ENCODE assay signal across 8 mouse cellular contexts in genomic region chr1:58030156-58030871, GRCm38 (mm10). TPM values are rescaled to one million over a fixed set of nuclear protein-coding genes. Genes with fewer than 3 reads are reported as not detected.
DNase-seq lines count a peak whose midpoint lies in the region; ATAC-seq and TF ChIP-seq lines count a peak whose summit lies in the region.

No protein-coding gene starts in this region.

- 14% methylated on average over 13 of the region's 13 CpGs for WGBS in cerebellum, adult 2 months
- 38% methylated on average over 13 of the region's 13 CpGs for WGBS in hindbrain, embryonic 11.5 days
- 24% methylated on average over 13 of the region's 13 CpGs for WGBS in lung, embryonic 16.5 days

- no peak for TF ChIP-seq POLR2A in cerebellum, adult 2 months (IDR thresholded peaks at IDR 0.05; ENCODE audit: borderline replicate concordance, insufficient read depth, low read length)

- H3K27ac ChIP-seq in ES-E14 (ENCODE audit: insufficient read depth, low read depth, low read length, poor library complexity, severe bottlenecking), result peak overlapping the region; percentile 32; the same call in 1 of the 2 replicates
- peak overlapping the region; percentile 84 for H3K27ac ChIP-seq in cerebellum, adult 2 months (ENCODE audit: insufficient read depth, low read length)
- H3K27ac ChIP-seq in hindbrain, embryonic 11.5 days (ENCODE audit: low read depth, low read length), result no peak overlapping the region
- H3K27ac ChIP-seq in lung, embryonic 16.5 days (ENCODE audit: low read length), result peak overlapping the region; percentile 61

- peak overlapping the region; percentile 36 for H3K9ac ChIP-seq in ES-E14 (ENCODE audit: insufficient read depth, low read depth, low read length, poor library complexity, severe bottlenecking)
- no peak overlapping the region for H3K9ac ChIP-seq in hindbrain, embryonic 11.5 days (ENCODE audit: low read depth, low read length)
- H3K9ac ChIP-seq in lung, embryonic 16.5 days (ENCODE audit: low read length), result 0 out of 2 replicates have a peak overlapping the region, but pooled peaks have one; percentile 31

- no peaks in the 10 kb centered on the region for H3K27me3 ChIP-seq in cerebellum, adult 2 months (ENCODE audit: control insufficient read depth, insufficient read depth, low read length)
- H3K27me3 ChIP-seq in hindbrain, embryonic 11.5 days (ENCODE audit: control insufficient read depth, insufficient read depth, low read length), result no peaks in the 10 kb centered on the region
- H3K27me3 ChIP-seq in lung, embryonic 16.5 days (ENCODE audit: control insufficient read depth, insufficient read depth, low read depth, low read length), result no peaks in the 10 kb centered on the region

- ATAC-seq in hindbrain, embryonic 11.5 days (ENCODE audit: low FRiP score), result no peak
- peak; percentile 77 for ATAC-seq in lung, embryonic 16.5 days (ENCODE audit: low read depth)

- no peak for DNase-seq in ES-E14 (ENCODE audit: low read depth, low spot score)
- peak; percentile 74 to 79 for DNase-seq in cerebellum, adult 2 months
- DNase-seq in frontal cortex, adult 2 months (ENCODE audit: extremely low spot score in 1 of 2, low spot score in 1 of 2), result peak; percentile 24 to 45
- peak; percentile 17 for DNase-seq in hindbrain, embryonic 11.5 days (ENCODE audit: low spot score)
- peak; percentile 15 to 30 for DNase-seq in layer of hippocampus, postnatal 25 days (ENCODE audit: extremely low spot score in 1 of 2, low spot score in 1 of 2)
- peak; percentile 12 to 36 for DNase-seq in right cerebral cortex, adult 2 months (ENCODE audit: low spot score in 2 of 2)
- DNase-seq in thymus, postnatal 0 days (ENCODE audit: low spot score), result no peak

- peaks cover 0 to 17% of the 10 kb centered on the region in 2 experiments; a peak in 2 of 4 replicates for H3K4me1 ChIP-seq in ES-E14 (ENCODE audit: control insufficient read depth in 2 of 2, insufficient read depth in 2 of 2, low read length in 2 of 2, poor library complexity in 1 of 2)
- peaks cover 7% of the 10 kb centered on the region for H3K4me1 ChIP-seq in cerebellum, adult 2 months (ENCODE audit: control insufficient read depth, insufficient read depth, low read length)
- 0 out of 2 replicates have a peak, but pooled peaks cover 3% of the 10 kb centered on the region for H3K4me1 ChIP-seq in hindbrain, embryonic 11.5 days (replicated peaks; ENCODE audit: control insufficient read depth, insufficient read depth, low read length)
- H3K4me1 ChIP-seq in lung, embryonic 16.5 days (replicated peaks; ENCODE audit: control insufficient read depth, insufficient read depth, low read length), result peaks cover 17% of the 10 kb centered on the region

- TF ChIP-seq CTCF in cerebellum, adult 2 months (IDR thresholded peaks at IDR 0.05; ENCODE audit: borderline replicate concordance, insufficient read depth, low read depth, low read length), result no peak

- no peak overlapping the region; the same call in 1 of the 2 replicates for H3K4me2 ChIP-seq in hindbrain, embryonic 11.5 days (replicated peaks; ENCODE audit: low read depth, low read length)
- H3K4me2 ChIP-seq in lung, embryonic 16.5 days (ENCODE audit: low read depth, low read length), result peak overlapping the region; percentile 56

- H3K4me3 ChIP-seq in ES-E14 (ENCODE audit: insufficient read depth in 1 of 2, low read depth in 1 of 2, low read length in 2 of 2, poor library complexity in 1 of 2, severe bottlenecking in 1 of 2), result peak overlapping the region; percentile 33 to 55
- H3K4me3 ChIP-seq in cerebellum, adult 2 months (replicated peaks; ENCODE audit: insufficient read depth, low read depth, low read length), result peak overlapping the region; percentile 66
- no peak overlapping the region for H3K4me3 ChIP-seq in hindbrain, embryonic 11.5 days (ENCODE audit: low read depth, low read length)
- H3K4me3 ChIP-seq in lung, embryonic 16.5 days (ENCODE audit: low read length), result peak overlapping the region; percentile 37

- no peaks in the 10 kb centered on the region; the same call in 1 of the 2 replicates for H3K36me3 ChIP-seq in ES-E14 (ENCODE audit: control insufficient read depth, insufficient read depth, low read length, poor library complexity, severe bottlenecking)
- no peaks in the 10 kb centered on the region for H3K36me3 ChIP-seq in hindbrain, embryonic 11.5 days (ENCODE audit: control insufficient read depth, insufficient read depth, low read length)
- peaks cover 2% of the 10 kb centered on the region; the same call in 1 of the 2 replicates for H3K36me3 ChIP-seq in lung, embryonic 16.5 days (ENCODE audit: control insufficient read depth, insufficient read depth, low read length)

- no peaks in the 10 kb centered on the region for H3K9me3 ChIP-seq in ES-E14 (ENCODE audit: control insufficient read depth, insufficient read depth, low read depth, low read length)
- H3K9me3 ChIP-seq in hindbrain, embryonic 11.5 days (ENCODE audit: control insufficient read depth, low read length), result no peaks in the 10 kb centered on the region
- no peaks in the 10 kb centered on the region for H3K9me3 ChIP-seq in lung, embryonic 16.5 days (ENCODE audit: control insufficient read depth, low read length)

- in situ Hi-C loops in ES-E14 (cut with MboI; ENCODE audit: low sequenced_read_pairs in 2 of 2, unreplicated experiment in 2 of 2), result no loop called here

TF ChIP-seq in ES-E14, 5 proteins besides CTCF, POLR2A, EP300 and RAD21:
- no peak for TF ChIP-seq CHD2 (IDR thresholded peaks at IDR 0.05; ENCODE audit: low read depth, low read length)
- no peak for TF ChIP-seq MAFK (IDR thresholded peaks at IDR 0.05; ENCODE audit: insufficient read depth, low read depth, low read length)
- TF ChIP-seq ZC3H11A (IDR thresholded peaks at IDR 0.05; ENCODE audit: borderline replicate concordance, low read depth, low read length), result no peak
- no peak for TF ChIP-seq ZNF384 (IDR thresholded peaks at IDR 0.05; ENCODE audit: low read depth, low read length)
- no peak for TF ChIP-seq HCFC1 (IDR thresholded peaks at IDR 0.05; ENCODE audit: borderline replicate concordance, insufficient read depth, low read length)

RNA-seq across cellular contexts. Expression of gene Aox1, which starts 0.6 kb away (rescaled TPM):
- 0.74 and 1.0 TPM in 2 replicates for total RNA-seq in ES-E14 (2012; rRNA removed)
- polyA plus RNA-seq in cerebellum, adult 2 months (2012; rRNA removed), result 5.1 and 6.4 TPM in 2 replicates
- polyA plus RNA-seq in frontal cortex, adult 2 months (2012; rRNA removed), result 4.9 and 5.1 TPM in 2 replicates
- polyA plus RNA-seq in hindbrain, embryonic 11.5 days (2014; fragmentation: Nextera tagmentation; extraction: Ambion mirVana), result 0.04 and 0.15 TPM in 2 replicates
- 1 to 10 TPM; 3.0 to 3.9 TPM for total RNA-seq in layer of hippocampus, postnatal 25 days (2021)
- 0.97 TPM in 2 replicates for polyA plus RNA-seq in lung, embryonic 16.5 days (2015; fragmentation: Nextera tagmentation; extraction: Ambion mirVana)
- 0.51 and 0.57 TPM in 2 replicates for polyA plus RNA-seq in thymus, postnatal 0 days (2015; fragmentation: Nextera tagmentation; extraction: Ambion mirVana)

RNA-seq across cellular contexts. Expression of gene Kctd18, which starts 11.6 kb away (rescaled TPM):
- 12.4 and 13.5 TPM in 2 replicates for total RNA-seq in ES-E14 (2012; rRNA removed)
- polyA plus RNA-seq in cerebellum, adult 2 months (2012; rRNA removed), result 21.5 and 21.6 TPM in 2 replicates
- polyA plus RNA-seq in frontal cortex, adult 2 months (2012; rRNA removed), result 21.8 and 27.4 TPM in 2 replicates
- polyA plus RNA-seq in hindbrain, embryonic 11.5 days (2014; fragmentation: Nextera tagmentation; extraction: Ambion mirVana), result 19.0 and 19.3 TPM in 2 replicates
- total RNA-seq in layer of hippocampus, postnatal 25 days (2021), result 10 to 100 TPM; 14.9 to 20.2 TPM
- polyA plus RNA-seq in lung, embryonic 16.5 days (2015; fragmentation: Nextera tagmentation; extraction: Ambion mirVana), result 17.0 and 17.4 TPM in 2 replicates
- 18.3 and 20.1 TPM in 2 replicates for polyA plus RNA-seq in thymus, postnatal 0 days (2015; fragmentation: Nextera tagmentation; extraction: Ambion mirVana)

RNA-seq across cellular contexts. Expression of gene Sgo2a, which starts 34.5 kb away (rescaled TPM):
- 29.6 and 30.5 TPM in 2 replicates for total RNA-seq in ES-E14 (2012; rRNA removed)
- 0.77 and 0.84 TPM in 2 replicates for polyA plus RNA-seq in cerebellum, adult 2 months (2012; rRNA removed)
- polyA plus RNA-seq in frontal cortex, adult 2 months (2012; rRNA removed), result 0.53 and 0.56 TPM in 2 replicates
- polyA plus RNA-seq in hindbrain, embryonic 11.5 days (2014; fragmentation: Nextera tagmentation; extraction: Ambion mirVana), result 25.9 and 26.0 TPM in 2 replicates
- under 1 TPM; 0.47 to 0.59 TPM for total RNA-seq in layer of hippocampus, postnatal 25 days (2021)
- polyA plus RNA-seq in lung, embryonic 16.5 days (2015; fragmentation: Nextera tagmentation; extraction: Ambion mirVana), result 21.8 and 24.5 TPM in 2 replicates
- polyA plus RNA-seq in thymus, postnatal 0 days (2015; fragmentation: Nextera tagmentation; extraction: Ambion mirVana), result 16.9 and 18.6 TPM in 2 replicates

Comparison
In these comparisons a context has a peak if more than half of its experiments do, and no peak if none do; other contexts are left out.
1. DNase-seq: peak in cerebellum, adult 2 months (2 of 2), frontal cortex, adult 2 months (2 of 2), hindbrain, embryonic 11.5 days (single experiment), layer of hippocampus, postnatal 25 days (2 of 2) and right cerebral cortex, adult 2 months (2 of 2); none in ES-E14 (single experiment) and thymus, postnatal 0 days (single experiment).